Mouse (Mus musculus): ENCODE measurements around the gene Cage1. TPM values are rescaled to one million over a fixed set of nuclear protein-coding genes. Genes with fewer than 3 reads are reported as not detected.
A peak's percentile ranks its signal among the peaks of the same experiment; 100 is the strongest.

The Cage1 gene
- polyA plus RNA-seq, 1 experiment from 2014 or later, result 1.7 TPM

GRCm38 (mm10) chr13:38049888-38050287, 13.0 kb upstream of the Cage1 start:
- Histone ChIP-seq H3K27ac (replicated peaks) (no peak overlapping the region), H3K4me2 (replicated peaks) (no peak overlapping the region), H3K4me3 (no peak overlapping the region), H3K36me3 (peaks cover 92% of the 10 kb centered on the region), H3K4me1 (no peaks in the 10 kb centered on the region), H3K27me3 (no peaks in the 10 kb centered on the region), H3K9ac (replicated peaks) (no peak overlapping the region), H3K9me3 (no peaks in the 10 kb centered on the region)
- 95% methylated on average over 3 of the region's 3 CpGs for WGBS
- no peak for ATAC-seq (replicated peaks)

DNA sequence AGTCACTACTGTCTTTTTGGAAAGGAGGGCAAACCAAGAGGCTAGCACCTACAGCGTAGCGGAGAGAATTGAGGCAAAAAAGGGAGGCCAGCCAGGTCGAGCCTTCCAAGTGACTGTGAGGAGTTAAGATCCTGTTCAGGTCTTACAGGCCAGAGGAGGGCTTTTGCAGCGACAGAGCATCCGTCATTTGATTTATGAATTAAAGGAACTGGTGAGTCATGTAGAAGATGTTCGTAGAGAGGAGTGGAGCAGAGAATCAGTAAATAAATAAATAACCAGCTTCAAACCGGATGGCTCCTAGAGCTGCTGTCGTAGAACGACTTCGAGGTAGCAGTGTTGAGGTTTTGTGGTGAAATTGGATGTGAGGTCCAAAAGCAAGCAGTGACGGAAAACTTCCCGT, 942 bp upstream of the Cage1 start:
- WGBS, result 56% methylated on average over 12 of the region's 12 CpGs
- Histone ChIP-seq H3K27ac (replicated peaks) (no peak overlapping the region), H3K9me3 (no peaks in the 10 kb centered on the region), H3K36me3 (peaks cover 27% of the 10 kb centered on the region), H3K9ac (replicated peaks) (peak overlapping the region; percentile 88), H3K4me3 (peak overlapping the region; percentile 94), H3K4me2 (replicated peaks) (peak overlapping the region; percentile 75), H3K27me3 (no peaks in the 10 kb centered on the region), H3K4me1 (peaks cover 20% of the 10 kb centered on the region)
- no peak for ATAC-seq (replicated peaks)

- WGBS, result 11% methylated on average over 37 of the region's 37 CpGs
- H3K9me3 ChIP-seq, result no peaks in the 10 kb centered on the region
- ATAC-seq (replicated peaks), result no peak; the same call in 1 of the 2 replicates
Measured at GRCm38 (mm10) chr13:38036343-38037043, 376 bp downstream of the Cage1 start, which contains the start of gene Riok1. Gene Riok1 (plus strand): TSS chr13:38036995.

GRCm38 (mm10) chr13:38028407-38028806, 8.5 kb downstream of the Cage1 start:
- no peaks in the 10 kb centered on the region for H3K36me3 ChIP-seq
- no peak overlapping the region for H3K9ac ChIP-seq (replicated peaks)
- no peak for ATAC-seq (replicated peaks)
- H3K9me3 ChIP-seq, result no peaks in the 10 kb centered on the region
- H3K4me1 ChIP-seq, result no peaks in the 10 kb centered on the region
- no peak overlapping the region for H3K4me2 ChIP-seq (replicated peaks)
- no peak overlapping the region for H3K4me3 ChIP-seq
- 88% methylated on average over 4 of the region's 4 CpGs for WGBS
- no peaks in the 10 kb centered on the region for H3K27me3 ChIP-seq
- no peak overlapping the region for H3K27ac ChIP-seq (replicated peaks)

More at GRCm38 (mm10) chr13:38036343-38037043, 376 bp downstream of the Cage1 start, which contains the start of gene Riok1:
- H3K9ac ChIP-seq (replicated peaks), result peak within 1 kb of the TSS; percentile 88
- H3K4me2 ChIP-seq (replicated peaks), result peak within 1 kb of the TSS; percentile 75
- H3K27me3 ChIP-seq, result no peaks in the 10 kb centered on the region
- H3K4me1 ChIP-seq, result peaks cover 20% of the 10 kb centered on the region
- peak within 1 kb of the TSS; percentile 94 for H3K4me3 ChIP-seq
- peak within 1 kb of the TSS; percentile 85 for H3K27ac ChIP-seq (replicated peaks)
- H3K36me3 ChIP-seq, result peaks cover 14% of the 10 kb centered on the region

DNA sequence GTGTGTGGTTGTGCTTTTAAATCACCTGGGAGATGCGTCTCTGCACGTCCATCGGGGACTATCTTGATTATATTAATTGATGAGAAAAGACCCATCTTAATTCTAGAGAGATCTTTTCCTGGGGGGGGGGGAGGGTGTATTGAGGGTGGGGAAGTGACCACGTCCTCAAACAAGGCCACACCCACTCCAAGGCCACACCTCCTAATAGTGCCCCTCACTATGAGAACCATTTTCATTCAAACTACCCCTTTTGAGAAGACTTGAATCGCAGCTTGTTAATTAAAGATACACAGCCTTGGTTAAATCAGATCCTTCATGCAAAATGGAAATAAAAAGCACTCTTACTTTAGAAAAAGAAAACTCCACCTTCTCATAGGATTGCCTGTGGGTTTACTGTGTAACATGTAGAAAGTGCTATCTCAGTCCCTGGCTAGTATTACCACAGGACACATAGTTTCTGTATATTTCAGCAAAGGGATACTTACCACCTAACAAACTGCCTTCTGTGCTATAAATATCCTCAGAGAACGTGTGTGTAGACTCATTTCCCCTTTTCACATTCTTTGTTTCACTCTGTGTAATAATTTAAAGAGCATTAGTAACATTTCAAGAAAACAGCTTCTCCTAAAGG, 9.1 kb downstream of the Cage1 start:
- no peak for ATAC-seq (replicated peaks)
- H3K4me2 ChIP-seq (replicated peaks), result no peak overlapping the region
- H3K27me3 ChIP-seq, result no peaks in the 10 kb centered on the region
- no peaks in the 10 kb centered on the region for H3K36me3 ChIP-seq
- no peaks in the 10 kb centered on the region for H3K4me1 ChIP-seq
- H3K9ac ChIP-seq (replicated peaks), result no peak overlapping the region
- H3K4me3 ChIP-seq, result no peak overlapping the region
- H3K27ac ChIP-seq (replicated peaks), result no peak overlapping the region
- WGBS, result 61% methylated on average over 6 of the region's 6 CpGs
- H3K9me3 ChIP-seq, result no peaks in the 10 kb centered on the region

DNA sequence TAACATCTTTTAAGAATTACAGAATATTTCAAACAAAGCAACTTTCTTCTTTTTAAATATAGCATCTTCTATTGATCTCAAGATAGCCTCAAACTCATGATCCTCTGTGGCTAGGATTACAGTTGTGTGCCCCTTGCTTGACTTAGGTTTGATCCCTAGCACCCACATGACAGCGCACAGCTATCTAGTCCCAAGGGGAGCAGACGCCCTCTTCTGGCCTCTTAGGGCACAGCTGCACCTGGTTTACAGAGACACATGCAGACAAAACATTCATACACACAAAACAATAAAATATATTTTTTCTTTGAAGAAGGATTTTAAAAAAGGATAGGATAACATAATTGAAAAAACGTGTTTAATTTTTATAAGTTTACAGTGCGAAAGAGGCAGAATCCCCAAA, 11.0 kb downstream of the Cage1 start:
- ATAC-seq (replicated peaks), result no peak
- Histone ChIP-seq H3K9me3 (no peaks in the 10 kb centered on the region), H3K27ac (replicated peaks) (no peak overlapping the region), H3K4me2 (replicated peaks) (no peak overlapping the region), H3K9ac (replicated peaks) (no peak overlapping the region), H3K27me3 (no peaks in the 10 kb centered on the region), H3K4me1 (no peaks in the 10 kb centered on the region), H3K4me3 (no peak overlapping the region), H3K36me3 (no peaks in the 10 kb centered on the region)
- WGBS, result 39% methylated on average over 4 of the region's 4 CpGs

DNA sequence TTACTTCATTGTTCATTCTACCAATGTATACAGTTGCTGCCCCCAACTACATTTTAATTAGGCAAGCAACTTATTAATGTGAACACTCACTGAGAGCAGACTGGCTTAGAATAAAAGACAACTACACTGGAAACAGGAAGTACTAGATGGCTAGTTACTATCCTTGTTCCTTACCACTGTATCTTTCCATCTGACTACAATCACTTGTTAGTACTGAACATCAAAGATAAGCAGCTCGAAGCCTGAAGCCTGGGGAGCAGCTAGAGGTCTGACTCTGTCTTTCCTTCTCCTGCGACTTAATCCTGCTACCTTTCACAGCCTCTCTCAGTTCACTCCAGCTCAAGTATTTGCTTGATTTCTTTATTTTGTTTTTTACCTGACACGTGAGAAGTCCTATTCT, 18.1 kb downstream of the Cage1 start:
- no peak overlapping the region for H3K9ac ChIP-seq (replicated peaks)
- no peaks in the 10 kb centered on the region for H3K27me3 ChIP-seq
- ATAC-seq (replicated peaks), result no peak
- H3K36me3 ChIP-seq, result no peaks in the 10 kb centered on the region
- H3K27ac ChIP-seq (replicated peaks), result no peak overlapping the region
- no peak overlapping the region for H3K4me3 ChIP-seq
- H3K4me1 ChIP-seq, result no peaks in the 10 kb centered on the region
- no peaks in the 10 kb centered on the region for H3K9me3 ChIP-seq
- no peak overlapping the region for H3K4me2 ChIP-seq (replicated peaks)
- WGBS, result 74% methylated on average over 3 of the region's 3 CpGs

- Histone ChIP-seq H3K4me3 (no peak overlapping the region), H3K9ac (replicated peaks) (no peak overlapping the region), H3K9me3 (no peaks in the 10 kb centered on the region), H3K27me3 (no peaks in the 10 kb centered on the region), H3K36me3 (no peaks in the 10 kb centered on the region), H3K27ac (replicated peaks) (no peak overlapping the region), H3K4me2 (replicated peaks) (no peak overlapping the region), H3K4me1 (no peaks in the 10 kb centered on the region)
- no peak for ATAC-seq (replicated peaks)
- WGBS, result 93% methylated on average over 4 of the region's 4 CpGs
Measured at GRCm38 (mm10) chr13:38015591-38015990, 21.3 kb downstream of the Cage1 start.

DNA sequence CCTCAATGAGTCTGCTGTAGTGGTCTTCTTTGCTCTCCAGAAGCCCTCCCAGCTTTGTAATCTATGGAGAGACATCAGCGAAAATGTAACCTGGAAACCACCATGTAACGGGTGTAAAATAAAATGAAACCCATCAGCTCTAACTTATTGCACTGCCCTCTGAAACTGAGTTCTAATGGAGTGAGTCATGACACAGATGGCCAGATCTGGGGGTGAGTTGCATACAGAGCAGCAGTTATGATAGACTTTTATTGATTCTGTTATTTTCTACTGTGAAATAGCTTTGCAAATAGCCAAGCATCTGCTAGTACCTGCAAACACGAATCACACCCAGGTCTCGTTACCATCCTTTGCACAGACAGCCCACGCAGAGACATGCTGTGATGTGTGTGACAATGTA, 24.4 kb downstream of the Cage1 start:
- H3K4me1 ChIP-seq, result no peaks in the 10 kb centered on the region
- no peak overlapping the region for H3K27ac ChIP-seq (replicated peaks)
- H3K4me3 ChIP-seq, result no peak overlapping the region
- H3K27me3 ChIP-seq, result no peaks in the 10 kb centered on the region
- 82% methylated on average over 5 of the region's 5 CpGs for WGBS
- H3K4me2 ChIP-seq (replicated peaks), result no peak overlapping the region
- H3K9ac ChIP-seq (replicated peaks), result no peak overlapping the region
- ATAC-seq (replicated peaks), result no peak
- no peaks in the 10 kb centered on the region for H3K36me3 ChIP-seq
- no peaks in the 10 kb centered on the region for H3K9me3 ChIP-seq

DNA sequence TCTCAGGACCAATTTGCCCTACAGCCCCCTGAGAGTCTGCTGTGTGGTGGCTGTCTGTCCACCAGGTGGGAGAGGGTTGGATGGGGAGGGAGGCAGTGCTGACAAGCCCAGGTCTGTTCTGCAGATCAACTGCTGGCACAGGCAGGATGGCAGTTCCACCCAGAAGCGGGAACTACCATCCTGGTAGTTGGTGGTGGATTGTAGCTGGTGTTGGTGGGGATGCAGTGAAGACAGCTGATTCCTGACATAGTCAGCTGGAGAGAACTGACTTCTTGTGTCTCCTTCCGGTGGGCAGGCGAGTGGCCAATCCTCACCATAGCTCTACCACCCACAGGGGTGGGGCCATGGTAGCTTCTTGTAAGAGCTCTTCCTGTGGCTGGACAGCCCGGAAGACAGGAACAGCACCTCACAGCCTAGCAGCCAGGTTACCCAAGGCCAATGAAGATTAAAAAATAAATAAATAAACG, 26.4 kb downstream of the Cage1 start:
- no peaks in the 10 kb centered on the region for H3K27me3 ChIP-seq
- H3K36me3 ChIP-seq, result no peaks in the 10 kb centered on the region
- no peak overlapping the region for H3K27ac ChIP-seq (replicated peaks)
- H3K4me3 ChIP-seq, result no peak overlapping the region
- no peak overlapping the region for H3K9ac ChIP-seq (replicated peaks)
- 83% methylated on average over 5 of the region's 5 CpGs for WGBS
- H3K4me1 ChIP-seq, result no peaks in the 10 kb centered on the region
- H3K9me3 ChIP-seq, result no peaks in the 10 kb centered on the region
- no peak overlapping the region for H3K4me2 ChIP-seq (replicated peaks)
- ATAC-seq (replicated peaks), result no peak

DNA sequence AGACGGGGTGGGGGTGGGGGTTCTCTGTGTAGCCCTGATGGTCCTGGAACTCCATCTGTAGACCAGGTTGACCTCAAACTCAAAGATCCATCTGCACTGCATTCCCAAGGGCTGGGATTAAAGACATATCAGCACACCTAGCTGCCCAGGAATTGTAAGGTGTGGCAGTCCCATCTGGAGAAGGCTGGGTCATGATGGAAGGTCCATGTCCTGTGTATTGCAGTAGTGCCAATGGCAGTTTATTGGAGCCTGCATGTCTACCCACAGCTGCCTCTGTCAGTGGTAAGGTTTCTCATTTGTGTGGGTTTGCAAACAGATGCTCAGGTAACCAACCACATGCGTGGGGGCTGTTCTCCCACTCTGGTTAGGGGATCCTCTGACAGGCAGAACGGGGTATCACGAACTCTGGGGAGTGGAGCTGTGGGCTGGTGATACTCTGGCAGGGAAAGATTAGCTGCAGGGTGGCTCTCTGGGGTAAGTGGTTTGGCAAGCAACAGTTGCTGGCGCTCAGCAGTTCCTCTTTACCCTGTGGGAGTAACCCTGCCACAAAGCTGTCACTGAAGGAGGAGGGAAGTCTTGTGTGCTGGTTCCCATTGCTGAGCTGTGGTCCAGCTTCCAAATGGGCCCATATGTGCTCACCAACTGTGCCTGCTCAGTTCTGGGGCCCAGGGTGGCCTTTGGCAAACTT, 27.0 kb downstream of the Cage1 start:
- Histone ChIP-seq H3K4me2 (replicated peaks) (no peak overlapping the region), H3K9me3 (no peaks in the 10 kb centered on the region), H3K9ac (replicated peaks) (no peak overlapping the region), H3K4me1 (no peaks in the 10 kb centered on the region), H3K4me3 (no peak overlapping the region), H3K27ac (replicated peaks) (no peak overlapping the region), H3K27me3 (no peaks in the 10 kb centered on the region), H3K36me3 (no peaks in the 10 kb centered on the region)
- 93% methylated on average over 5 of the region's 5 CpGs for WGBS
- ATAC-seq (replicated peaks), result no peak

DNA sequence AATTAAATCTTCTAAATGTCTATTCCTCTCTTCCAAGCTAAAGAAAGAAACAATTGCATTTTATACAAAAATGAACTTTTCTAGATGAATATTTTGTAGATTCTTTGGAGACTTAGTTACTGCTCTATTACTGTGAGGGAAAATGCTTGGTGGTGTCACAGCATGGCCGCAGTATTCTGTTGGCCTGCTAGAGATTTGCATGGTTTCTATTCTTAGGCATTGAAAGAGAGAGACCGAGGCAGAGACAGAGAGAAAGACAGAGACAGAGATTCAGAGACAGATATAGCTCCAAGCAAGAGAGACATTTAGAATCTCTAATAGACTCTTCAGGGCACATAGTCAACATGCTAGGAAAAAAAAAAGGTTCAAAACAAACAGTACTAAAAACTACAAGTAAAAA, 28.9 kb downstream of the Cage1 start:
- H3K27ac ChIP-seq (replicated peaks), result no peak overlapping the region
- no peak overlapping the region for H3K4me2 ChIP-seq (replicated peaks)
- ATAC-seq (replicated peaks), result no peak
- no peaks in the 10 kb centered on the region for H3K36me3 ChIP-seq
- H3K9ac ChIP-seq (replicated peaks), result no peak overlapping the region
- H3K4me3 ChIP-seq, result no peak overlapping the region
- no peaks in the 10 kb centered on the region for H3K9me3 ChIP-seq
- WGBS, result 90% methylated on average over 2 of the region's 2 CpGs
- H3K27me3 ChIP-seq, result no peaks in the 10 kb centered on the region
- no peaks in the 10 kb centered on the region for H3K4me1 ChIP-seq
